Mouse (Mus musculus) forebrain, embryonic 11.5 days (tissue): Measurements from ENCODE around the gene Kdelc2. TPM values are rescaled to one million over a fixed set of nuclear protein-coding genes. Genes with fewer than 3 reads are reported as not detected.
A peak's percentile ranks its signal among the peaks of the same experiment; 100 is the strongest.

Experiments
- ATAC-seq: fragments of 200-750 bp; cut with Nextera tagmentation; replicated peaks from 2 replicates; pipeline ENCODE4 v1.8.0; 2017; ENCODE audit warnings: moderate TSS enrichment; ENCODE audit not compliant: low FRiP score
- DNase-seq: peaks from one replicate; pipeline ENCODE4 v3.0.0-alpha.2; 2017; ENCODE audit warnings: low spot score
- H3K27ac ChIP-seq: fragments of 300-500 bp; sonication (generic); 2 replicates; pipeline ENCODE4 v1.5.1; 2014; ENCODE audit warnings: low read depth, low read length
- H3K27me3 ChIP-seq: fragments of 300-500 bp; sonication (generic); 2 replicates; pipeline ENCODE4 v1.6.1; 2014; ENCODE audit warnings: mild to moderate bottlenecking, low read length, mixed read lengths; ENCODE audit not compliant: control insufficient read depth, insufficient read depth
- H3K36me3 ChIP-seq: fragments of 300-500 bp; sonication (generic); 2 replicates; pipeline ENCODE4 v1.6.1; 2014; ENCODE audit warnings: mild to moderate bottlenecking, low read length, moderate library complexity, mixed read lengths; ENCODE audit not compliant: control insufficient read depth, insufficient read depth
- H3K4me1 ChIP-seq: fragments of 300-500 bp; sonication (generic); replicated peaks from 2 replicates; pipeline ENCODE4 v1.6.1; 2014; ENCODE audit warnings: low read length, mixed read lengths; ENCODE audit not compliant: control insufficient read depth, insufficient read depth
- H3K4me2 ChIP-seq: fragments of 300-500 bp; sonication (generic); 2 replicates; pipeline ENCODE4 v1.6.1; 2014; ENCODE audit warnings: low read depth, mild to moderate bottlenecking, low read length, moderate library complexity, mixed read lengths; ENCODE audit not compliant: severe bottlenecking
- H3K4me3 ChIP-seq: fragments of 300-500 bp; sonication (generic); 2 replicates; pipeline ENCODE4 v1.5.1; 2014; ENCODE audit warnings: low read depth, low read length
- H3K9ac ChIP-seq: fragments of 300-500 bp; sonication (generic); 2 replicates; pipeline ENCODE4 v1.6.1; 2014; ENCODE audit warnings: low read length
- H3K9me3 ChIP-seq: fragments of 300-500 bp; sonication (generic); 2 replicates; pipeline ENCODE4 v1.6.1; 2016; ENCODE audit warnings: low read length, mixed read lengths; ENCODE audit not compliant: control insufficient read depth
- WGBS: fragments of 180-500 bp; shearing (Covaris S2); extraction: QIAGEN DNeasy Blood & Tissue Kit; methylation state at CpG from one replicate; pipeline ENCODE4 v1.1.7; 2014; 5-methylcytosine and 5-hydroxymethylcytosine counted together
- polyA plus RNA-seq: library from polyadenylated mRNA; unstranded; fragments of >200 nt; fragmentation: Nextera tagmentation; extraction: Ambion mirVana; gene quantifications from 2 replicates; pipeline ENCODE4 v1.2.1, GENCODE M21; 2014

Kdelc2 gene
- polyA plus RNA-seq, 1 experiment from 2014 or later = 9.3 TPM

DNA sequence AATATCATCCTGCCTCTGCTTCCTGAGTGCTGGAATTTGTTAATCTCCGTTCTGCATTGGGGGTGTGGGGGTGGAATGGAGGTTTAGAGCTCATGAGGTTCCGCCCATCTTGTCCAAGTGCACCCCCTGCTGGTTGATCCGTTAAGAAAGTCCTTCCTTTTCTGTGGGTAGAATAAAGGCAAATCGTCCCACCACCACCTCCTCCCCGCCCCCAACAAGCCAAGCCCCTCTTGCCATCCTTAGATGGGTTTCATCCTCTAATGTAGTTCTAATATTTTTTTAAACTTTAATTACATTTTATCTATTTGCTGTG is 14.5 kb downstream of the Kdelc2 start:
- no peaks in the 10 kb centered on the region for H3K27me3 ChIP-seq
- DNase-seq = peak; percentile 67
- no peak overlapping the region for H3K9ac ChIP-seq
- H3K9me3 ChIP-seq = no peaks in the 10 kb centered on the region
- H3K4me2 ChIP-seq = no peak overlapping the region
- H3K27ac ChIP-seq = no peak overlapping the region
- H3K4me1 ChIP-seq = no peaks in the 10 kb centered on the region
- H3K36me3 ChIP-seq = no peaks in the 10 kb centered on the region
- 0 out of 2 replicates have a peak, but pooled peaks have one; percentile 39 for ATAC-seq
- 11% methylated on average over 5 of the region's 5 CpGs for WGBS
- no peak overlapping the region for H3K4me3 ChIP-seq

DNA sequence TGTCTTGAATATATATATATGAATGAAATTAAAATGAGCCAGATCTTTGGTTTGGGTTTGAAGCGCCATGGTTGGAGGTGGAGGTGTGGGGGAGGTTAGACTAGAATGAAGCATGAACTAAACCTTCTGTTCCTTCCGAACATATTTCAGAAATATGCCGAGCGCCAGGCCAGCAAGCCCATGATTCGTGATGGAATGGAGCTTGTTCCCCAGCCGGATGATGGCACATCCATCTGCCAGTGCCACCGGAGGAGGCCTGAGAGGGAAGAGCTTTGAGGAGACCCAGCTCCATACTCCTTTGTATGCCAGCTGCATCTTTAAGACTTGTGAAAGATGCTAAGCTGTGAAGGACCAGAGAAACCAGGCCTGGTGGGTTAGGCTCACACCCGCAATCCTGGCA is 15.7 kb downstream of the Kdelc2 start:
- Histone ChIP-seq H3K36me3 (no peaks in the 10 kb centered on the region), H3K9me3 (no peaks in the 10 kb centered on the region), H3K9ac (no peak overlapping the region), H3K4me1 (no peaks in the 10 kb centered on the region), H3K27ac (no peak overlapping the region), H3K4me3 (no peak overlapping the region), H3K27me3 (no peaks in the 10 kb centered on the region), H3K4me2 (no peak overlapping the region)
- ATAC-seq (no peak), DNase-seq (no peak)
- WGBS = 92% methylated on average over 8 of the region's 8 CpGs

DNA sequence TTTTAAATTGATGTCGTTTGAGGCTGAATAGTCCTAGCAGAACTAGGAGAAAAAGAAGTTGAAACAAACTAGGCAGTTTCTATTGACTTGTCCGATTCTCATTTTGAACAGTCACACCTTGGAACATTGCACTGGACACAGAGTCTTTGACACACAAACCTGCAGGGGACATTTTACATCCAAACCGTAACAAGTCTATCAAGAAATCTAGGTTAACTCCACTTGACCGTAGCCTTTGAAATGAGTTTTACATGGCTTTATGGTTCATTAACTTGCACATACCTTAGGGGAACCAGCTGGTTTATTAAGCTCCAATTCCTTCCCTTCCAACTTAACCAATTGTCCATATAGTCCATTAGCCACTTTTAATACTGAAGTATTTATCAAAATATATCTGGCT is 16.9 kb downstream of the Kdelc2 start:
- ATAC-seq (no peak), DNase-seq (no peak)
- WGBS = 88% methylated on average over 4 of the region's 4 CpGs
- Histone ChIP-seq H3K4me3 (no peak overlapping the region), H3K4me2 (no peak overlapping the region), H3K9ac (no peak overlapping the region), H3K27me3 (no peaks in the 10 kb centered on the region), H3K4me1 (no peaks in the 10 kb centered on the region), H3K27ac (no peak overlapping the region), H3K36me3 (no peaks in the 10 kb centered on the region), H3K9me3 (no peaks in the 10 kb centered on the region)

DNA sequence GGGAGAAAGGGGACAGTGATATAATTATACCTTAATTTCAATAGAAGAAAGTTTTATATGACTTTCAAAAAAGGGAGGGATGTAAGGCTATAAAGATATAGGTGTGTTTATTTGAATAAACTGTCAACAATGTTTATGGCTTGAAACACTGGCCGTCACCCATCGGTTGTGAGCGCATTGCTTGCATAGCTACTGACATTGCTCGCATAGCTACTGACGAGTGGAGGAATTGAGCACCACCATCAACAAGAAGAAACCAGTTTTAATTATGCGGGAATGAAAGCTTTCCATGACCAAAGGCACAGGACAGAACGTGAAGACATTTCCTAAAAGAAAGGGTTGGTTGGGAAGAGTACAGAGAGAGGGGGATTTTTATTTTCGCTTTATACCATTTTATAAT is 17.3 kb downstream of the Kdelc2 start:
- no peak for ATAC-seq
- H3K9ac ChIP-seq = no peak overlapping the region
- no peak overlapping the region for H3K4me3 ChIP-seq
- H3K4me1 ChIP-seq = no peaks in the 10 kb centered on the region
- no peaks in the 10 kb centered on the region for H3K36me3 ChIP-seq
- 90% methylated on average over 8 of the region's 8 CpGs for WGBS
- H3K9me3 ChIP-seq = no peaks in the 10 kb centered on the region
- no peak overlapping the region for H3K4me2 ChIP-seq
- DNase-seq = no peak
- no peak overlapping the region for H3K27ac ChIP-seq
- no peaks in the 10 kb centered on the region for H3K27me3 ChIP-seq

DNA sequence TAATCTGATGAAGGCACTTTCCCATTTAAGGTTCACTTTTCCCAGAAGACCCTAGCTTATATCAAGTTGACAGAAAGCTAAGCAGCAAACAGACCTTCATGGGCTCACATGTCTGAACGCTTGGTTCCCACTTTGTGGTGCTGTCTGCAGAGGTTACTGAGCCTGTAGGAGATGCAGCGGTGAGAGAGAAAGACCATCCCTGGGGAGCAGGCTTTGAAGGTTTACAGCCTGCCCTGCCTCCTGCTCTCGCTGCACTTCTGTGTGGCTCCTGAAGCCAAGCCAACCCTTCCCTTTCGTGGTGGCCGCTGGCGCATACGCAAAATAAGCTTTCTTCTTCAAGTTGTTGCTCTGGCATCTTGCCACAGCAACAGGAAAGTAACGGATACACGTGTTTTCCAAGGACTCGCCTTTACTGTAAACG is 18.5 kb downstream of the Kdelc2 start, which contains the start of gene 4930550C14Rik:
TSS of gene 4930550C14Rik (plus strand) at position 35 of the 421 bp plus-strand sequence.
- WGBS = 28% methylated on average over 11 of the region's 11 CpGs

DNA sequence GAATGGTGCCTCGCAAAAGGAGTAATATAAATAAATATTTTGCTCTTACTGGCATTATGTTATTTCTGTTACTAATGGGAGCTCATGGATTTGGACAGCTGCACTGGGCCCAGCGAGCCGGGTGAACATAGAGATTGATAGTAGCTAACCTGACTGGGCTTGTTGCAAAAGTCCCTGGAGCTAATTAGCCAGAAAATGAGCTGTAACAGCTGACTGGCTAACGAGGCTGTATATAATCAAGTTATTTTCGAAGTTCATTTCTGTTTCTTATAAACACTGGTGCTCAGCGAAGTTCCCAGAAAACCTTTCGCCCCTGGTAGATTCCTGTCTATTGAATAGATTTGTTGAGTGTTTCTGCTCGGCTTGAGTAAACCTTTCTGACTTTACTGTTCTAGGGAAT is 19.2 kb downstream of the Kdelc2 start:
- Histone ChIP-seq H3K4me1 (no peaks in the 10 kb centered on the region), H3K36me3 (no peaks in the 10 kb centered on the region), H3K27me3 (no peaks in the 10 kb centered on the region), H3K4me2 (no peak overlapping the region), H3K9ac (no peak overlapping the region), H3K27ac (no peak overlapping the region), H3K4me3 (no peak overlapping the region), H3K9me3 (no peaks in the 10 kb centered on the region)
- no peak for DNase-seq
- no peak for ATAC-seq
- 59% methylated on average over 8 of the region's 8 CpGs for WGBS

More for the DNA sequence above, 18.5 kb downstream of the Kdelc2 start, which contains the start of gene 4930550C14Rik:
- Histone ChIP-seq H3K4me3 (no peak within 1 kb of the TSS), H3K4me1 (no peaks in the 10 kb centered on the region), H3K27me3 (no peaks in the 10 kb centered on the region), H3K36me3 (no peaks in the 10 kb centered on the region), H3K9me3 (no peaks in the 10 kb centered on the region), H3K27ac (no peak within 1 kb of the TSS), H3K9ac (no peak within 1 kb of the TSS), H3K4me2 (no peak within 1 kb of the TSS)
- DNase-seq (no peak), ATAC-seq (no peak)

DNA sequence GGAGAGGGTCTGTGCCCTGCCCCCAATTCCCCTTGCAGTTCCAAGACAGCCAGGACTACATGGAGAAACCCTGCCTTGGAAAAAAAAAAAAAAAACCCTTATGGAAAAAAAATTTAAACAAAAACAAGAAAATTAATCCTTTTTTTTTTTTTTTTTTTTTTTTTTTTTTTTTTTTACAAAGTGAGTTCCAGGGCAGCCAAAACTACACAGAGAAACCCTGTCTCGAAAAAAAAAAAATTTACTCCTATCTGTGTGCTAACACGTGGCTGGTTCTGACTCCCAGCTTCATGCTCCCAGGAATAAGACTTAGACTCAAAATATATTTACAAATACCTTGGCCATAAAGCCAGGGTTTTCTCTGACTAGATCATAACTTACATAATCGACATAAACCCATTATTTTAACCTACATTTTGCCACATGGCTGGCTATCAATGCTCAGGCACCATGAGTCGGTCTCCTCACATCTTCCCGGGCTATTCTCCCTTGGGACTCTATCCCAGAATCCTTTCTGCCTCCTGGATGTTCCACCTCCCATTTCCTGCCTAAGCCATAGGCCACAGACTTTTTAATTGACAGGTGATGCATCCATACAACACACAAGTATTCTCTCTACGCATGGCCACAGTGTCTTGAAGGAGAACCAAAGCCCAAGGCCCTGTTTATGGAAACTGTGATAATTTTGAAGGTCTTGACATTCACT is 20.4 kb downstream of the Kdelc2 start:
- no peak overlapping the region for H3K9ac ChIP-seq
- H3K36me3 ChIP-seq = no peaks in the 10 kb centered on the region
- H3K9me3 ChIP-seq = no peaks in the 10 kb centered on the region
- no peak overlapping the region for H3K27ac ChIP-seq
- DNase-seq (no peak), ATAC-seq (no peak)
- no peaks in the 10 kb centered on the region for H3K27me3 ChIP-seq
- no peak overlapping the region for H3K4me3 ChIP-seq
- 87% methylated on average over 6 of the region's 6 CpGs for WGBS
- no peak overlapping the region for H3K4me2 ChIP-seq
- no peaks in the 10 kb centered on the region for H3K4me1 ChIP-seq

DNA sequence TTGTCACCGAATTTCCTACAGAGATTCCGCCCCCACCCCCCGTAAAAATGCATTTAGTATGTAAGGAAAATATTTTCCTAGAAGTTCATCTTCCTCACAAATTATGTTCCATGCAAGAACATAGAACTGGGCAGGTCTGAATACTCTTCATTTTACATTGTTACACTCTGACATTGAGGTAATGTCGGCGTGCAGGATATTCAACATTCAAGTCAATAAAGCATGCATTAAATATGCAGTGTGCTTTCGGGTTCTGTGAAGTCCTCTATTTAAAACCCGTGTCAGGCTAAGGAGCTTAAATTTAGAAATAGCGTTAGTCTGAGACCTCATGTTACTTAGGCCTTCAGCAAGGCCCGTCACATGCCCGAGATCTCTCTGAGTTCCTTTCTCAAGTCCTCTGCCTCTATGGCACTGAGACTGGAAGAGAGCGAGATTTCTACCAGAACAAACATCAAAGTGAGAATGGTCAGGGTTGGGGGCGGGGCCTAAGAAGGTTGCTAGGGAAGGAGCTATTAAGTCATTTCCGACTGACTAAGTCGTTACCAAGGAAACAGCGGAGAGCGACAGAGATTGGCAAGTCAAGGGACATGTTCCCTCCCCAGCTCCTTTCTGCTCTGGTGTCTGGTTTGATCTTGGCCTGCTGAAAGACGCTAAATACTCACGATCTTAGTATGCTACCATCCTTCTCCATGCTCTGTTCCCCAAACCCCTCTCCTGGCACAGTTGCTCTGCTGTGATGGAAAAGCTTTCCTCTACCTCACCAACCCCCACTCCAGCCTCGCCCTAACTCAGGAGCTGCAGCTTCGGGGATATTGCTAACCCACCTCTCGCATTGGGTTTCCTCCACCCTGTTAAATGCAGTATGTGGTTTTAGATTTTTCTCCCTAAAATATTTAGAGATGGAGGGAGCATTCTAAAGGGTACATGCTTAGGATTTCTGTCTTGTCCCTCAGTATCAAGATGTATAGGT is 21.2 kb downstream of the Kdelc2 start:
- H3K9me3 ChIP-seq = no peaks in the 10 kb centered on the region
- no peaks in the 10 kb centered on the region for H3K27me3 ChIP-seq
- ATAC-seq (peak; percentile 89), DNase-seq (peak; percentile 82)
- WGBS = 30% methylated on average over 21 of the region's 21 CpGs
- H3K4me2 ChIP-seq = peak overlapping the region; percentile 38
- H3K27ac ChIP-seq = no peak overlapping the region
- no peaks in the 10 kb centered on the region for H3K4me1 ChIP-seq
- no peaks in the 10 kb centered on the region for H3K36me3 ChIP-seq
- H3K4me3 ChIP-seq = peak overlapping the region; percentile 12
- peak overlapping the region; percentile 30 for H3K9ac ChIP-seq
